Mouse (Mus musculus): Measurements from ENCODE around the gene Cldn13.

- TF ChIP-seq CTCF (IDR thresholded peaks at IDR 0.05; ENCODE audit: low read depth, low read length): no peak
- no peak for TF ChIP-seq TAL1 (conservative IDR thresholded peaks at IDR 0.05; ENCODE audit: low read depth, low read length)
- TF ChIP-seq POLR2AphosphoS5 (IDR thresholded peaks at IDR 0.05; ENCODE audit: insufficient replicate concordance, low read depth, low read length): no peak
- TF ChIP-seq GATA1 (IDR thresholded peaks at IDR 0.05; ENCODE audit: borderline replicate concordance, low read length): no peak
Measured at GRCm38 (mm10) chr5:134942740-134943139, 27.4 kb upstream of the Cldn13 start.

Measured in G1E (cell line).